Mouse (Mus musculus) CH12.LX (cell line): Measurements from ENCODE around the gene Aldh3a1. TPM values are rescaled to one million over a fixed set of nuclear protein-coding genes. Genes with fewer than 3 reads are reported as not detected.

ENCODE experiments used
- DNase-seq: peaks from one replicate; pipeline ENCODE4 v3.0.0-alpha.2; 2013; ENCODE audit errors: extremely low read depth
- H3K27ac ChIP-seq: 2 replicates; pipeline ENCODE4 v1.5.1; 2012; ENCODE audit warnings: low read depth, mild to moderate bottlenecking, control low read depth, moderate library complexity; ENCODE audit not compliant: insufficient read depth
- H3K27me3 ChIP-seq: replicated peaks from 2 replicates; pipeline ENCODE3; 2012; ENCODE audit warnings: inconsistent platforms
- H3K36me3 ChIP-seq, 2 experiments: replicated peaks in 1 of 2; 2 replicates each; pipeline versions ENCODE3 to v1.6.1; 2012; ENCODE audit warnings: inconsistent platforms in 1 of 2, low read length in 1 of 2, mild to moderate bottlenecking in 1 of 2, mixed read lengths in 1 of 2, moderate library complexity in 1 of 2; ENCODE audit not compliant: control insufficient read depth in 1 of 2, insufficient read depth in 1 of 2
- H3K4me1 ChIP-seq, 2 experiments: 2 replicates each; pipeline ENCODE4 v1.6.1; 2012; ENCODE audit warnings: inconsistent platforms in 1 of 2, moderate library complexity in 1 of 2; ENCODE audit not compliant: insufficient read depth in 2 of 2, control insufficient read depth in 1 of 2
- H3K4me2 ChIP-seq: 2 replicates; pipeline ENCODE4 v1.6.1; 2012; ENCODE audit warnings: low read depth, mild to moderate bottlenecking, control low read depth; ENCODE audit not compliant: poor library complexity, insufficient read depth, severe bottlenecking
- H3K4me3 ChIP-seq, 3 experiments: fragments of 150-350 bp in 1 of 3; sonication (generic) in 1 of 3; replicated peaks in 1 of 3; 2 replicates each; pipeline versions ENCODE3 to v1.5.1; 2011 to 2012; ENCODE audit warnings: low read depth in 2 of 3, low read length in 2 of 3, mild to moderate bottlenecking in 2 of 3, moderate library complexity in 2 of 3, control low read depth in 1 of 3, improper control_type of control experiment in 1 of 3, inconsistent platforms in 1 of 3, mixed read lengths in 1 of 3; ENCODE audit not compliant: poor library complexity in 1 of 3
- H3K79me2 ChIP-seq: replicated peaks from 2 replicates; pipeline ENCODE4 v1.6.1; 2012; ENCODE audit warnings: mild to moderate bottlenecking, moderate library complexity; ENCODE audit not compliant: control insufficient read depth, poor library complexity, insufficient read depth, severe bottlenecking; ENCODE audit errors: extremely low read depth
- H3K9ac ChIP-seq: 2 replicates; pipeline ENCODE4 v1.6.1; 2012; ENCODE audit warnings: low read depth, mild to moderate bottlenecking, control low read depth, moderate library complexity; ENCODE audit not compliant: insufficient read depth
- H3K9me3 ChIP-seq: replicated peaks from 2 replicates; pipeline ENCODE3; 2012; ENCODE audit warnings: low read length, inconsistent platforms, mixed read lengths
- CTCF ChIP-seq, 2 experiments: IDR thresholded peaks in 1 of 2; conservative IDR thresholded peaks in 1 of 2; 2 replicates each; pipeline ENCODE4 v1.5.1; 2011 to 2012; ENCODE audit warnings: low read depth in 2 of 2, low read length in 2 of 2, improper control_type of control experiment in 1 of 2, inconsistent platforms in 1 of 2, mild to moderate bottlenecking in 1 of 2, moderate library complexity in 1 of 2
- ETS1 ChIP-seq: conservative IDR thresholded peaks from 2 replicates; pipeline ENCODE4 v1.6.1; 2012; ENCODE audit warnings: low read depth, mild to moderate bottlenecking, inconsistent platforms, low read length, improper control_type of control experiment, moderate library complexity
- GABPA ChIP-seq: IDR thresholded peaks from 2 replicates; pipeline ENCODE4 v1.6.1; 2012; ENCODE audit warnings: low read depth, low read length, improper control_type of control experiment, inconsistent platforms; ENCODE audit not compliant: insufficient replicate concordance
- HCFC1 ChIP-seq: IDR thresholded peaks from 2 replicates; pipeline ENCODE4 v1.6.1; 2012; ENCODE audit warnings: low read depth, mild to moderate bottlenecking, inconsistent platforms, low read length, improper control_type of control experiment
- MXI1 ChIP-seq: IDR thresholded peaks from 2 replicates; pipeline ENCODE4 v1.6.1; 2011; ENCODE audit warnings: mild to moderate bottlenecking, low read depth, low read length, improper control_type of control experiment
- POLR2A ChIP-seq: IDR thresholded peaks from 2 replicates; pipeline ENCODE4 v1.6.1; 2011; ENCODE audit warnings: low read depth, mild to moderate bottlenecking, improper control_type of control experiment, low read length
- POLR2AphosphoS2 ChIP-seq: IDR thresholded peaks from 2 replicates; pipeline ENCODE4 v1.6.1; 2011; ENCODE audit warnings: low read depth, low read length, improper control_type of control experiment
- RCOR1 ChIP-seq: conservative IDR thresholded peaks from 2 replicates; pipeline ENCODE4 v1.6.1; 2012; ENCODE audit warnings: low read depth, mild to moderate bottlenecking, inconsistent platforms, low read length, improper control_type of control experiment
- TBP ChIP-seq: conservative IDR thresholded peaks from 2 replicates; pipeline ENCODE4 v1.6.1; 2011; ENCODE audit warnings: low read depth, low read length, improper control_type of control experiment
- TCF12 ChIP-seq: IDR thresholded peaks from 2 replicates; pipeline ENCODE4 v1.6.1; 2014; ENCODE audit warnings: low read depth, mild to moderate bottlenecking, inconsistent platforms, low read length, improper control_type of control experiment
- dilution Hi-C: fragments of 300-500 bp; cut with MboI; formaldehyde crosslinking; loops from 2 replicates; pipeline ENCODE4 v1.14.3; 2020; ENCODE audit warnings: low sequenced_read_pairs; ENCODE audit not compliant: extremely low pct_unique_long_range_greater_than_20kb, extremely low pct_ligation_motif_present
- in situ Hi-C: fragments of 300-500 bp; cut with MboI; formaldehyde crosslinking; loops from 3 replicates; pipeline ENCODE4 v1.14.3; 2019; ENCODE audit warnings: low sequenced_read_pairs, low pct_ligation_motif_present, low pct_unique_long_range_greater_than_20kb, mixed read lengths
- polyA plus RNA-seq: library from polyadenylated mRNA; unstranded; fragments of >175 nt; gene quantifications from 2 replicates; pipeline ENCODE4 v1.2.1, GENCODE M21; 2012; ENCODE audit warnings: low read depth; ENCODE audit not compliant: insufficient read length
- total RNA-seq, 2 experiments: library from RNA; depleted of rRNA; stranded (reverse); fragments of 300-350 nt in 1 of 2; fragments of >200 nt in 1 of 2; gene quantifications; 2 replicates each; pipeline ENCODE4 v1.2.3; 2012 to 2014

Aldh3a1 gene
- total RNA-seq (2012; rRNA removed) (0.25 and 0.29 TPM in 2 replicates), total RNA-seq (2014; rRNA removed) (0.12 TPM in 1 of 2 replicates, not detected in the other), polyA plus RNA-seq (0.13 TPM in 1 of 2 replicates, not detected in the other)

- no peak for DNase-seq
- Histone ChIP-seq H3K9ac (no peak within 1 kb of the TSS), H3K9me3 (no peaks in the 10 kb centered on the region), H3K79me2 (no peaks in the 10 kb centered on the region), H3K36me3 (no peaks in the 10 kb centered on the region), H3K27me3 (peaks cover 21% of the 10 kb centered on the region), H3K4me1 (peaks cover 15 to 16% of the 10 kb centered on the region in 2 experiments), H3K4me2 (no peak within 1 kb of the TSS), H3K27ac (no peak within 1 kb of the TSS), H3K4me3 (no peak within 1 kb of the TSS)
- in situ Hi-C loops (no loop called here), dilution Hi-C loops (no loop called here)
- no peak for TF ChIP-seq TCF12
These were observed at the start of gene Aldh3a1 for GRCm38 (mm10) chr11:61207487-61208246. Gene Aldh3a1, plus strand, starts transcription at chr11:61207537.

GRCm38 (mm10) chr11:61158141-61158540, 49.2 kb upstream of the Aldh3a1 start:
- in situ Hi-C loops (no loop called here), dilution Hi-C loops (no loop called here)
- no peak for DNase-seq
- no peak overlapping the region for H3K4me3 ChIP-seq
- no peaks in the 10 kb centered on the region for H3K27me3 ChIP-seq
- no peaks in the 10 kb centered on the region for H3K79me2 ChIP-seq
- no peaks in the 10 kb centered on the region for H3K9me3 ChIP-seq
- peaks cover 94 to 100% of the 10 kb centered on the region in 2 experiments for H3K36me3 ChIP-seq
- H3K27ac ChIP-seq: no peak overlapping the region
- H3K4me2 ChIP-seq: no peak overlapping the region
- TF ChIP-seq POLR2A: no peak
- no peak for TF ChIP-seq HCFC1
- no peak for TF ChIP-seq POLR2AphosphoS2
- no peak for TF ChIP-seq ETS1
- no peak for TF ChIP-seq TBP
- TF ChIP-seq RCOR1: no peak
- no peak for TF ChIP-seq CTCF (conservative IDR thresholded peaks at IDR 0.05 in 1 of 2, IDR thresholded peaks at IDR 0.05 in 1 of 2; ENCODE audit: low read depth in 2 of 2, low read length in 2 of 2)
- no peak for TF ChIP-seq GABPA
- no peak for TF ChIP-seq MXI1
- H3K4me1 ChIP-seq: peaks cover 0 to 10% of the 10 kb centered on the region in 2 experiments; a peak in 1 of 4 replicates
- no peak overlapping the region for H3K9ac ChIP-seq
